Mouse (Mus musculus) spleen, adult 2 months (tissue): Measurements from ENCODE around the gene Ctsl.

Experiments used
- CTCF ChIP-seq: fragments of 200-500 bp; IDR thresholded peaks from 2 replicates; pipeline ENCODE4 v1.5.1; 2011; ENCODE audit warnings: mild to moderate bottlenecking, inconsistent platforms; ENCODE audit not compliant: insufficient read depth, insufficient read length, insufficient replicate concordance; ENCODE audit errors: extremely low read depth
- POLR2A ChIP-seq: fragments of 200-500 bp; IDR thresholded peaks from 2 replicates; pipeline ENCODE4 v1.6.1; 2011; ENCODE audit warnings: low read depth, low read length, inconsistent platforms

GRCm38 (mm10) chr13:64311266-64311665 is 59.4 kb downstream of the Ctsl start:
- TF ChIP-seq CTCF (no peak), POLR2A (no peak)
